Mouse (Mus musculus): ENCODE results near the gene Txnrd2.

GRCm38 (mm10) chr16:18471381-18471955 is 45.3 kb downstream of the Txnrd2 start:
- TF ChIP-seq CTCF (IDR thresholded peaks at IDR 0.05; ENCODE audit: low read depth, low read length) (no peak), POLR2A (IDR thresholded peaks at IDR 0.05; ENCODE audit: insufficient read depth, low read length) (no peak), EP300 (IDR thresholded peaks at IDR 0.05; ENCODE audit: insufficient read depth, low read depth, low read length) (no peak)
